Mouse (Mus musculus) limb, embryonic 11.5 days (tissue): ENCODE data around the gene Gdpd3. TPM values are rescaled to one million over a fixed set of nuclear protein-coding genes. Genes with fewer than 3 reads are reported as not detected.

Source experiments
- polyA plus RNA-seq: library from polyadenylated mRNA; unstranded; fragments of >200 nt; fragmentation: Nextera tagmentation; extraction: Ambion mirVana; gene quantifications from 2 replicates; pipeline ENCODE4 v1.2.1, GENCODE M21; 2014

Gdpd3 gene
- polyA plus RNA-seq, 1 experiment from 2014 or later: 2.4 TPM

Other genes starting within 250 kb of the Gdpd3 start
- 195 and 204 TPM in 2 replicates for gene Eif3c, start 199.9 kb upstream of the Gdpd3 start, polyA plus RNA-seq
- 0.34 and 0.61 TPM in 2 replicates for gene Apobr, start 181.4 kb upstream of the Gdpd3 start, polyA plus RNA-seq
- gene Cln3, start 180.5 kb upstream of the Gdpd3 start, polyA plus RNA-seq: 27.9 and 33.6 TPM in 2 replicates
- not detected in 2 replicates for gene Il27, start 171.4 kb upstream of the Gdpd3 start, polyA plus RNA-seq
- 0.31 and 1.3 TPM in 2 replicates for gene Nupr1, start 135.5 kb upstream of the Gdpd3 start, polyA plus RNA-seq
- gene Sgf29, start 117.0 kb upstream of the Gdpd3 start, polyA plus RNA-seq: 61.9 and 65.6 TPM in 2 replicates
- gene Sult1a1, start 89.9 kb upstream of the Gdpd3 start, polyA plus RNA-seq: 0.23 and 0.47 TPM in 2 replicates
- 152 and 160 TPM in 2 replicates for gene Bola2, start 70.9 kb upstream of the Gdpd3 start, polyA plus RNA-seq
- gene Slx1b, start 70.5 kb upstream of the Gdpd3 start, polyA plus RNA-seq: 8.8 and 9.3 TPM in 2 replicates
- gene Coro1a, start 58.5 kb upstream of the Gdpd3 start, polyA plus RNA-seq: 35.9 and 37.7 TPM in 2 replicates
- gene Mapk3, start 6.7 kb upstream of the Gdpd3 start, polyA plus RNA-seq: 35.4 and 37.4 TPM in 2 replicates
- 97.8 and 112 TPM in 2 replicates for gene Ypel3, start 10.6 kb downstream of the Gdpd3 start, polyA plus RNA-seq
- 0.45 and 0.67 TPM in 2 replicates for gene Tbx6, start 15.1 kb downstream of the Gdpd3 start, polyA plus RNA-seq
- gene Ppp4c, start 26.2 kb downstream of the Gdpd3 start, polyA plus RNA-seq: 400 and 426 TPM in 2 replicates
- gene Fam57b, start 31.3 kb downstream of the Gdpd3 start, polyA plus RNA-seq: not detected in 2 replicates
- gene 4930451I11Rik, start 65.3 kb downstream of the Gdpd3 start, polyA plus RNA-seq: not detected in 2 replicates
- 0.85 and 1.5 TPM in 2 replicates for gene Doc2a, start 81.1 kb downstream of the Gdpd3 start, polyA plus RNA-seq
- gene Hirip3, start 95.6 kb downstream of the Gdpd3 start, polyA plus RNA-seq: 25.9 and 29.4 TPM in 2 replicates
- 117 and 118 TPM in 2 replicates for gene Ino80e, start 96.0 kb downstream of the Gdpd3 start, polyA plus RNA-seq
- 30.4 and 31.6 TPM in 2 replicates for gene Taok2, start 118.4 kb downstream of the Gdpd3 start, polyA plus RNA-seq
- gene Tmem219, start 156.6 kb downstream of the Gdpd3 start, polyA plus RNA-seq: 14.1 and 16.5 TPM in 2 replicates
- 16.7 and 17.5 TPM in 2 replicates for gene Kctd13, start 162.5 kb downstream of the Gdpd3 start, polyA plus RNA-seq
- 0.32 TPM in 1 of 2 replicates, not detected in the other for gene Asphd1, start 183.2 kb downstream of the Gdpd3 start, polyA plus RNA-seq
- gene Sez6l2, start 184.2 kb downstream of the Gdpd3 start, polyA plus RNA-seq: 0.16 and 0.26 TPM in 2 replicates
- gene Cdipt, start 209.6 kb downstream of the Gdpd3 start, polyA plus RNA-seq: 63.7 and 68.7 TPM in 2 replicates
- 1.2 and 1.5 TPM in 2 replicates for gene Cdiptos, start 209.8 kb downstream of the Gdpd3 start, polyA plus RNA-seq
- gene Mvp, start 248.3 kb downstream of the Gdpd3 start, polyA plus RNA-seq: 2.3 and 3.0 TPM in 2 replicates